Mouse (Mus musculus) urinary bladder, adult 2 months (tissue): ENCODE results near the gene Ms4a7. TPM values are rescaled to one million over a fixed set of nuclear protein-coding genes. Genes with fewer than 3 reads are reported as not detected.
"Not testable (repeated sequence)": the region's sequence is repeated elsewhere in the genome, so short reads cannot be mapped to it uniquely, and the experiment has no call there.

Experiments used
- DNase-seq: peaks from one replicate; pipeline ENCODE4 v3.0.0; 2022; ENCODE audit warnings: low spot score
- polyA plus RNA-seq: library from polyadenylated mRNA; depleted of rRNA; stranded (reverse); fragments of >200 nt; gene quantifications from 2 replicates; pipeline ENCODE4 v1.2.3, GENCODE M21; 2012; rRNA removed

The Ms4a7 gene
- 11.5 and 16.8 TPM in 2 replicates for polyA plus RNA-seq

GRCm38 (mm10) chr19:11335932-11336331 is at the start of gene Ms4a7:
TSS of gene Ms4a7 (minus strand) at chr19:11336146.
- no peak for DNase-seq

DNA sequence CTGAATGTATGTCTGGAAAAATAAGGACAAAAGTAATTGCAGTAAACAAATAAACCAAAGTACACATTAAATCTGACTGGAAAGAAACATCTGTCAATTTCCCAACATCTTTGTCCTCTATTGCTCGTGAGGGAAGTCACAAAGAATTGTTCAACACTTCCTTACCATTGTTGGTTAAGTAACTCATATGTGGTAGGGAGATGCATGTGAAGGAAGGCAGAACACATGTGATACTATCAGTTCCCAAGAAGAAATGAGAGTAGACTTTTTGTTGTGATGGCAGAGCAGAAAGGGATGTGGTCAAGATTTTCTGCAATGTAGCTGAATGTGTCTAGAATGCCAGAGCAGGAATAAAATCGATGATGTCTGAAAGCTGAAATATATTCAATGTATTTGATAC is 40.5 kb upstream of the Ms4a7 start:
- no peak for DNase-seq

DNA sequence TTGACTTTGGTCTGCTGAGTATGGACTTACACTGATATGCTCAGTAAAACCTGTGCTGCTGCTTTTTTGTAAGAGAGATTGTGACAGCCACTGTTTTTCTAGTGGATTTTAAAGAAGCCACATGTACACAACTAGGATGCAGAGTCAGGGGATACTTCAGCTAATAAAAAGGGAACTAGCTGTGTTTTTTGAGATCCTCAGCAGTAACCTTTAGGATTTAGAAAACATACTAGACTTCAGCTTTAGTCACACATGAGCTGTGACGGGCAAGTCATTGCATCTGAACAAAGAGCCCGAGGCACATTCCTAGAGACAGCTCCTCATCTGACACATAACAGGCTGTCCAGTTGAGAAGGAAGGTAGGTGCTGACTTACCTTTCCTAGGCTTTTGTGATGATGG is 39.3 kb upstream of the Ms4a7 start, which contains the start of gene Ms4a4a:
Gene Ms4a4a (plus strand): TSS at position 251 of the 400 bp plus-strand sequence.
- no peak for DNase-seq

GRCm38 (mm10) chr19:11371181-11371580 is 35.2 kb upstream of the Ms4a7 start:
- no peak for DNase-seq

GRCm38 (mm10) chr19:11368310-11368709 is 32.4 kb upstream of the Ms4a7 start:
- DNase-seq: no peak

GRCm38 (mm10) chr19:11362002-11362401 is 26.1 kb upstream of the Ms4a7 start:
- DNase-seq: no peak

DNA sequence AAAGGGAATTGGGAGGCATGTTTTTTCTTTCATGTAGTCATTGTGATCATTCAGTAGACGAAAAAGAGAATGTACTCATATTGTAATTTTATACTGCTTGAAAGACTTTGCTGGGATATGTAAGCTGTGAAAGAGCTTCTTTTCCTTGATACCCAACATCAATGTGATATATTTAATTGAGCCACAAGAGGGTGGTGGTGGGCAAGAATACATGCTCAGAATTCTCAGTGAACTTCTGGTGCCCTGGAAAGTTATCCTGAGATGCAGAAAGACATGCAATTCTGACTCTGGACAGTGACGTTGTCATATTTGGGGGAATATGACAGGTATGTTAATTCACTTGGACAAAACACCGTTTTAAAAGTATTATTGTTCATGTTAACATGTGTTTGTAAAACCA is 24.2 kb upstream of the Ms4a7 start:
- no peak for DNase-seq

DNA sequence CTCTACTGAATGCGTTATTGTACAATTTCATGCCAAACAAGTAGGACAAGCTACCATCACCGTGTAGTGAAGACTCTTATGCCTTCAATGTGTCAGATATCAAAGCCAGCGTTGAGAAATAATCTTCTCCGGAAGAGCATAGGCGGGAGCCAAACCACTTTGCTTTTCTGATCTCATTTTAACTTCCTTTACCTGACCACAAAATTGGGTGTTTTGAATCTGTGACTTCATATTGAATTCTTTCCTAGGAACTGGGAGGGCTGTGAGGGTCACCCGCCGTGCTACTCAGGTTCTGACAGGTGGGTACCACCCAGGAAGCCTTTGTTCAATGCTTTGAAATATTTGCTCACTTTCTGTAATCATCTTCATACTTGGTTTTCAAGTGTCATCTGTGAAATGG is 19.8 kb upstream of the Ms4a7 start:
- no peak for DNase-seq

- no peak for DNase-seq
These were observed 15.9 kb upstream of the Ms4a7 start for GRCm38 (mm10) chr19:11351878-11352277.

GRCm38 (mm10) chr19:11349698-11350481 is 13.9 kb upstream of the Ms4a7 start:
- no peak for DNase-seq

GRCm38 (mm10) chr19:11343992-11344391 is 8.0 kb upstream of the Ms4a7 start:
- no peak for DNase-seq

DNA sequence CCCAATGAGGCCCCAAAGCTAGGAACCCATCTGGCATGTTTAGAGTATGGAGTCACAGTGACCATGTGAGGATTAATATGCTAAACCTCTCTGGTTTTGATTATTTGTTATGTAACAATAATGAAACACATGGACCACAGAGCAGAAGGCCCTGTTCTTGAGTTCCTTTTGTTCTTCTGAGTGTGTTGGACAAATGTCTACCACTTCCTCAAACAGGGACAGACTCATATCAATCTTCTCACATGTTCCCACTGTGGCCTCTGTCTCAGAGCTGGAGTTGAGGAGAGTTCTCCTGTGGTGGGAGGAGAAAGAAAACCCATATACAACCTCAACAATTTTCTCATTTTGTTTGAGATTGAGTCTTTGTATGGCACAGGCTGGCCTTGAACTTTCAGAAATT is 7.2 kb upstream of the Ms4a7 start:
- no peak for DNase-seq

- DNase-seq: no peak
These were observed 14.8 kb downstream of the Ms4a7 start for GRCm38 (mm10) chr19:11321123-11321522.

DNA sequence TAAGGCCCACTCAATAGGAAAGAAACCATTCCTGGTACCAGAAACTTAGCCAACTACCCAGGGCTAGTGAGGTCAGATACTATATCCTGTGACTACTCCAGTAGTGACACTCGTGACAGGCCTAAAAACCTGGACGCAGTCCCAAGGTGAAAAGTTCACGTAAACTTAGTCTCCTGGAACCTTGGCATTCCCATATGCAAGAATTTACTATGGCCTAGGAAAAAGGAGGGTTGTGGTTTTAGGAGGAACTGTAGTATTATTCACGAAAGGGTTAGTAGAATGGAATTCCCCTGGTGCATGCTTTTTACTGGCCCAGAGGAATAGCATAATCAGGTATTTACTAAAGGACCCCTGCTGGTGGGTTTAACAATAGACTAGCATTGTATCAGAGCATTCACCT is 19.2 kb downstream of the Ms4a7 start:
- no peak for DNase-seq

DNA sequence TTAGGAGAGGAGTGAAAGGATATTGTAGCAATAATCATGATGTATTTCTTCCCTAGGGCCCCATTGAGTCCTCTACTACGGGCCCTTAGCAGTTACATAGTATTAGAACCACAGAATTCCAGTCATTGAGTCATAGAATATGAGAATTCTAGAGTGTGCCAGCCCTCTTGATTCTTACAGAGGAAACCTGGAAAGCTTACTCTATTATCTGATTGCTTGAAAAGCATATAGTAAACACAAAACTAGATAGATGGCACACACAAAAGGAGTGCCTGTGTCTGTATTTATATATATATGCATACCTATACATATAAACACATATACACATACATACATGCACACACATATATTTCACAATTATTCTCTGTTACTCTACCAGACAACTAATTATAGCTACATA is 21.6 kb downstream of the Ms4a7 start, which contains the start of gene Ms4a14:
Gene Ms4a14 (minus strand): TSS at position 101 of the 400 bp plus-strand sequence.
- DNase-seq: no peak

GRCm38 (mm10) chr19:11308888-11309287 is 27.1 kb downstream of the Ms4a7 start:
- DNase-seq: no peak

DNA sequence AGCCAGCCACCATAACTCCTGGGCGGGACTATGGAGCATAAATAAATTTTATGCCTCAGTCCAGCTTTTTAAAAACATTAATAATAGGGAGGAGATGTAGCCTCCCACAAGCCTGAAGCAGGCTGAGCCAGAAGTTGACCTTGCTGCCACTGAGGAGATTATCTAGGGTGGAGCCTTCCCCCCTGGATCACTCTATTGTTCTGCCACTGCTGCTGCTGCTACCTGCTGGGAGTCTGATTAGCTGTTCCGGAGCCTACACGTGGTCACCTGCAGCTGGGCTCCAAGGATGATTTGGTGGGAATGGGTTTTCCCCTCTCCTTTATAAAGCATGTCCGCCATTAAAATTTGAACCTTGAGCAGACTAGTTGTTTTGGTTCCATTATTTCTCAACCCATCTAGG is 36.4 kb downstream of the Ms4a7 start:
- not testable (repeated sequence) for DNase-seq

DNA sequence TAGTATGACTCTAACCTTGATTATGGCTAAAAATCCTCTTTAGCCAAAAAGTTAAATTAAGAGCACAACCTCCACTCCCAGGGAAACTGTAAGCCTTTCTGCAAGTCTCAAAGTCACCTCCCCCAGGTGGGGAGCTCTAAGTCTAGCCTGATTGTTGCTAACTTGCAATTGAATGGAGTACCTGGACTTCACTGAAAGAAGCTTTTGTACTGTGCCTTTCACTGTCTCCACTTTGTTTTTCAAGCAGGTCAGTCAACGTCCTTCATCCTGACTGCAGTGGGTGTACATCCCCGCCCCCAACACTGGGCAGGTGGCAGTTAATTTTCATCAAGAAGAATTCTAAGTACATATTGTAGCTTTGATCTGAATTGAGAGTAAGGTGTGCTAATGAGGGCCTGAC is 37.0 kb downstream of the Ms4a7 start:
- no peak for DNase-seq

- not testable (repeated sequence) for DNase-seq
These were observed 42.3 kb downstream of the Ms4a7 start for GRCm38 (mm10) chr19:11293616-11294015.

GRCm38 (mm10) chr19:11292990-11293389 is 43.0 kb downstream of the Ms4a7 start:
- DNase-seq: no peak

DNA sequence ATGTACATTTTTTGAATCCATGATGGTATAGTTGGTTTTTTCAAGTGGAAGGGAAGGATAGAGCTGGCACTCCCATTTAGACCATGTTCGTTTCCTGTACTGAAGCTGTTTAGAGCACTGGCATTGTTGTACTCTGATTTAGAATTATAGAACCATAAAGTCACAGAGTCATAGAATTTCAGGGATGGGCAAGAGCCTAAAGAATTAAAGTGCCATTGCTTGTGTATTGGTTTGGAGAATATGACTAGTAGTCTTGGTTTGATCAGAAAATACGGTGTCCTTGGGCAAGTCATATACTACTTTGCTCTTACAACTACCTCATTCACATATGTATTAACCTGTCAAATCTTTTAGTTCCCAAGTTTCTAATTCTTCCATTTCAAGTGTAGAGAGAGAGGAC is 52.2 kb downstream of the Ms4a7 start, which contains the start of gene Ms4a5:
Gene Ms4a5 (minus strand): TSS at position 101 of the 400 bp plus-strand sequence.
- no peak for DNase-seq

- no peak for DNase-seq
These were observed 55.7 kb downstream of the Ms4a7 start for GRCm38 (mm10) chr19:11280223-11280622.

DNA sequence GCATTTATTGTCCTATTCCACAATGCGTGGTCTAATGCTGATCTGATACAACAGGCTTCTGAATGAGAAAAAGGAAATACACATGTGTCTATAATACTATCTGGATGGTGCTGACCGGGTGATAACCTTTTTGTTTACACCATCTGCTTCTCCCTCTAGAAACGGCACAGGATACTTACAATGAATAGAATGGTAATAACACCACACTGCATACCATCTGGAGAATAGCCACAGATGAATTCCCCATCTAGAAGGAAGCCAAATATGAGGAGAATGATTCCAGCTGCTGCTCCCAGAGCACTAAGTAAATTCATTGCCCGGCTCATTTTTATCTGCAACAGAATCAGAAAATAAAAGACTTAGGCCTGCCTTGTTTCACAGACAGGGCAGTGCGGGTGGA is 59.5 kb downstream of the Ms4a7 start:
- no peak for DNase-seq
